Mouse (Mus musculus) megakaryocyte, adult 5-6 weeks (primary cell): Measurements from ENCODE around the gene Ptprs. TPM values are rescaled to one million over a fixed set of nuclear protein-coding genes. Genes with fewer than 3 reads are reported as not detected.

ENCODE experiments used
- ATAC-seq: 2 replicates; pipeline ENCODE4 v1.8.0; 2016; ENCODE audit warnings: mild to moderate bottlenecking, inconsistent platforms; ENCODE audit not compliant: poor library complexity, severe bottlenecking
- total RNA-seq, 2 experiments: library from RNA; stranded (forward) in 1 of 2; stranded (reverse) in 1 of 2; fragments of 153-499, 151-499 nt in 1 of 2; fragments of 221-1000, 200-1000 nt in 1 of 2; gene quantifications; 2 replicates each; pipeline versions ENCODE4 v1.2.3 to v1.2.4; 2015 to 2017

Ptprs gene
- total RNA-seq, 2 experiments from 2014 or later = 17.3 to 18.6 TPM

DNA sequence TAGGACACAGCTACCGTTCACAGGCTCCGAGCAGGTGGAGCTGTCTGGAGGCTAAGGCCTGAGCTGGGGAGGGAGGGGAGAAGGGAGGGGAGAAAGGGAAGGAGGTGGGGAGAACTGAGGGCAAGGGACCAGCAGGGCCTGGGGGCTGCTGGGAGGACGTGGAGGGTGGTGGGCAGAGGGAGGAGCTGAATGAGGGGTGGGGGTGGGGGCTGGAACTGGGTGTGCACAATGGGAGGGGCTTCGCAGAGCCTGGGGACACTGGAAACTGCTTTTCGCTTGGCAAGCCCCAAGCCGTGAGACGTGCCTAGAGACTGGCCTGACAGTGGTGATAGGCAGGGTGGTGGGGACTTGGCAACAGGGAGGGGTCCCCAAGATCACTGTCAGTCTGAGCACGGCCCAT lies 7.0 kb downstream of the Ptprs start:
- ATAC-seq = no peak

DNA sequence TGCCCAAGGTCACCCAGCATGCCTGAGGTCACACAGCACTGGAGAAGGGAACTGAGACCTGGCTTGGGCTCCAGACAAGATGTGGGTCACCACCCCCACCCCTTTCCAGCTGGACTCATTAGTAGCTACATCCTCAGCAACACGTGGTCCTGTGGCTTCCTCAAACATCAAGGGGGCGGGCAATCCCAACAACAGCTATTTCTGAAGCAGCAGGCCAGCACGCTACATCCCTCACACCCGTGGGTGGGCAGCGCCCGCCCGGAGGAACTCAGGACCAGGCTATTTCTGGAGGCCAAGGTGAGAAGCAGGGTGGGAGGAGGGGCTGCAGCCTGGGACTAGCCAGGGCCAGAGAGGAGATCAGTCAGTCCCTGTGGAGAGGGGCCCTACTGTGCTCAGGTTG lies 7.4 kb downstream of the Ptprs start:
- peak; percentile 67 for ATAC-seq

DNA sequence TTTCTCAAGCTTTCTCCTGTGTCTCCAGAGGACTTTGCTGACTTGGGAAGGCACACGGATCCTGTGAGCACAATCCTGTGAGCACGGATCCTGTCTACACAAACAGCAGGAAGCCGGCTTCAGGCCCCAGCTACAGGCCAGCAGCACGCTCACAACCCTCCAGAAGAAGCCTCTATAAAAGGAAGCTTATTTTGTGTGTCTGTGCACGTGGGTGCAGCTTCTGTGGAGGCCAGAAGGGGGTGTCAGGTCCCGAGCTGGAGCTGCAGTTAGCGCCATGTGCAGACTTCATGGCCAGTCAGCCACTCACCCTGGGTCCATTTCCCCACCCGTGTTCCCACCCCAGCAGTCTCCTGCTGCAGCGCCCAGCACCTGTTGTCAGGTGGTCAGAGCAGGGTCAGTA lies 7.9 kb downstream of the Ptprs start:
- ATAC-seq = no peak

DNA sequence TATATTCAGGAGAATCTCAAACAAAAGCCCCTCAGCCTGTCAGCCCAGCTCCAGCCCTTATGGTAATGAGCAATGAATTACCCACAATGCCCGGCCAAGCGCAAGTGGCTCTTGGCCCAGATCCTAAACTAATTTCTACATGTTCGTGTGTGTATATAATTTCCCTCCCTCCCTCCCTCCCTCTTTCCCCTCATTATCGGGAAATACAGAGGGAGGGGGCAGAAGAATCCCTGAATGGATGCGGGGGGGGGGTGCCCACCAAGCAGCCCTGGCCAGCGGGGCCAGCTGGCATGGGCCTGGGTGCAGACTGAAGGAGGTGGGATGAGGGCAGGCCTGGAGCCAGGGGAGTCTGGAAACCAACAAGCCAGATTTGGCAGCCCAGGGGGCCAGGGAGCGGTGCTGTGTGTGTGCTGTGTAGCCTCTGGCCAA lies 8.8 kb downstream of the Ptprs start:
- no peak for ATAC-seq

DNA sequence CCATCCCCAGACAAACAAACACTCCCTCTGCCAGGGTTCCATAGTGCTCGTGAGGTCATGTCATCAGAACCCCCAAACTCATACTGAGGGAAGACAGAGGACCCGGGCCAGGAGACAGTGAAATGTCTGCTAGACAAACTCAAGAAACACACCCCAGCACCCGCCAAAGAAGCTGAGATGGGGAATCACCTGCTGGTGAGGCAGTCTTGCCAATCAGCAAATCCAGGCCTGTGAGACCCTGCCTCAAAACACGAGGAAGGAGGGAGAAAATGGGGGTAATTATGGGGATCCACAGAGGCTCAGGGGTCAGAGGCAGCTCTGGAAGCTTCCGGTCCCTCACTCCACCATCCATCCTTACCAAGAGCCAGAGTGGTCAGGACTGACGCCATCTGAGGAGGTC lies 9.5 kb downstream of the Ptprs start:
- ATAC-seq = no peak

DNA sequence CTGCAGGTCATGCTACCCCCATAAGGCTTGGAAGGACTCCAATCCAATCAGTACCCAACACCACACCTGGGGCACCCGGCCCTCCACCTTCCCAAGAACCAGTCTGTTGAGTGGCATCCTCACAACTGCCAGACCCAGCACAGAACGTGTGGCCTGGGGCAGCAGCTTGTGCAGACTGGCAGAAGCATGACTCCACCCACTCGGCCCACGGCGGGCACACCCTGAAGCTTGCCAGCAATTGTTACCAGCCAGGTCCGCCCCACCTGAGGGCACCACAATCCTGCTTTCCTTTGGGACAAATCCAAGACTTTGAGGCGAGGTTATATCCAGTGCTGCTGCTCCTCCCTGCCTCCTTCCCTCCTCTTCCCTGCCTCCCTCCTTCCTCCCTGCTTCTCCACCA lies 11.5 kb downstream of the Ptprs start:
- no peak for ATAC-seq

DNA sequence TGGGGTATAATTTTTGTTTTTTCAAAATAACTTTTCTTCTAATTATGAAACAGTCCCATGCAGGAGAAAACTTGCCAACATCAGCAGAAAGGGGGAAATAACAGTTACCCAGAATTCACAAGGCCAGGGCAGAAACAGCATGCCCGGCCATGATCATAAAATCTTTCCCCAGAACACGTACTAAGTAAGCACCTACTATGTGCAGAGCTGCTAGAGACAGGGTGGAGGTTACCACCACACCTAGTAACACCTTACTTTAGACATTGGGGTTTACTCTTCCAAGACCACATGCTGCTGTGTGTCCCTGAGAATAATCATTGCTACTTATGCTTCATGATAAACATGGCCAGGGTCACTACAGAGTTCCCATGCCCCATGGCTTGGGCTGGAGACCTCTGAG lies 11.9 kb downstream of the Ptprs start:
- no peak for ATAC-seq

DNA sequence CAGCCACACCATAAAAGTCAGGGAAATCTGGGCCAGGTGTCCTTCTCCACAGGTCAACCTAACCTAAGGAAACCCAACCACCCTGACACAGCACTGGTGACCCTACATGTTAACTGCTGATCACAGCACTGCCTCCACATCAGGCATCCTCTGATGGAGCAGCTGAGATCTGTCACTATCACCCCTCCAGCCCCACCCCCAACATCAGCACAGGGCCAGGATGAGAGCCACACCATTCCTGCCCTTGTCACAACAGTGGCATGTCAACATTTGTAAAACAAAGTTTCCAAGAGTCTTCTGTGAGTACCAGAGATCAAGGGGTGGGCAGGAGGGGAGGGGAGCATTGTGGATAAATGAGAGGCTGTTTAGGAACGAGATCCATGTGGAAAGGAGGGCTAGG lies 12.8 kb downstream of the Ptprs start:
- ATAC-seq = no peak

DNA sequence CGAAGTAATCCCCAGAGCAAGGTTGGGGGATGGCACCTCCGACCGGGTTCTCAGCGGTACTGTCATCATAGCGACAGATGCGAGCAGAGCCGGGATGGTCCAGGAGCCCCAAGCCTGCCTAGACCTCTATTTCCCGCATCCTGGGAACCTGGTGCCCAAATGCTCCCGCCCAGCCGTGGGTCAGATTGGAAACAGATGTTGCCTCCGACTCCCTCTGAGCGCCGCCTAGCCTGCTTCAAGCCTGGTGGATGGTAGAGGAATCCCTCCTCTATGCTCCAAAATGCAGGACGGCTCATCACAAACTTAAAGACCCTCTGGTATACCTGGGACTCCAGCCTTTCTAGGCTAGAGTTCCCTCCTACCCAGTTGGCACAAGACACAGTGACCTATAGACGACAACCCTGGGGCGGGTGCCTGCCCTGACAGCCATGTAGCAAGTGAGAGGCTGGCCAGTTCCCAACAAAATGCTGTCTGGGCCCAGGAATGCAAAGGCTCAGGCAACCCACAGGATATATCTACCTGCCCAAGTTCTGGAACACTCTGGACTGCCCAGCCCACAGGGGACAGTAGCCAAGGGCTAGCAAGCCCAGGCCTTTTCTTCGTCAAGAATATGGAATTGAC lies 13.3 kb downstream of the Ptprs start:
- ATAC-seq = no peak

DNA sequence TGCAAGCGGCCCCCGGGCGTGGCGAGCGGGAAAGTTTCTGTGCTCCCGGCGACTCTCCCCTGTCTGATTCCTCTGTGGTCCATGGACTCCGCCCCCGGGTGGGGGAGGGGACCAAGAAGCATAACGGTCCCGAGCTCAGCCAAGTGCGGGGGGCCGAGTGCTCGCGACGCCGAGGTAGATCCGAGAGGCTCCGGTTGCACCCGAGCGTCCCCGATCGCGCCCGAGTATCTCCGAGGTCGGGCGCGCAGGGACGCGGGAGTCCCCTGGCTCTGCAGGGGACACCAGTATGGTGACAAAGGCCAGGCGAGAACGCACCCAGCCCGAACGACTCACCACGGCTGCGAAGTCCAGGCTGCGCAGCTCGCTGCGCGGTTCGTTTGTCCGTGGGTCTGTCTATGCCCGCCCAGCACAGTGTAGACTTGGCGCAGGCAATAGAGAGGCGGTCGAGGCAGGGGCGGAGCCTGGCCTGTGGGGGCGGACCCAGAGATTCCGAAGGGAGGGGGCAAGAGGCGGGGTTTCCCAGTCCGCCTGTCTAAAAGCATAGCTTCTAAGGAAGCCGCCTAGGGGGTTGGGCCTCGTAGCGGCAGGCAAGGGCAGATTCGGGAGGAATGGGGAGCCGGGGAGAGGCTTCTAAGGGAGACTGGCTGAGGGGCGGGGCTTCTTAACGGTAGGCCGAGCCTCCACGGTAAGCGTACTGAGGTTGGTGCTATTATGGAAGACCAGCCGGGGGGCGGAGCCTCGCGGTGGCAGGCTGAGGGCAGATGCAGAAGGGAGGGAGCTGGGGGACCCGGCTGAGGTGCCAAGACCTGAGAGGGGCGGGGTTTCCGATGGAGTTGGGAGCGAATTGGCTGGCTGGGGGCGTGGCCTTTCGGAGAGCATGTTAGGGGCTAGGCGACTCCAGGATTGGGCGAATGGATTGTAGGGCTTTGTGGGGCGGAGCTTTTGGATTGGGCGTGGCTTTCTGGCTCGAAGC lies 14.2 kb downstream of the Ptprs start:
- ATAC-seq = peak; percentile 86

DNA sequence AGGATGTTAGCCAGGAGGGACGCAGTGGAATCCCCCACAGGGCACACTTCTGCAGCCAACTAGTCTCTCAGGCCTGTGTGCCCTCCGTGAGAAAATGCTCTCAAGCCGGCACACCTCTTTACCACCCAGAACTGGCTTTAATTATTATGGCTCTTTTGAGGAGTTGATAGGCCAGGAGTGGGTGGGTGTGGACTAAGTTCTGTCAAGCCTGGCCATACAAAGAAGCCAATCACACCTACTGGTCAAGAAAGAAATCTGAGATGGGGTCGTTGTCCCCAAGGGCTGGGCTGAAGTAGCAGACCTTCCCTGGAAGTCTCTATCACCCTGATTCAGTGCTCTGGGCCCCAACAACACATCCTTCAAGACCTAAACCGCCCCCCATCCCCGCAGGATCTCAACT lies 15.4 kb downstream of the Ptprs start:
- ATAC-seq = no peak

DNA sequence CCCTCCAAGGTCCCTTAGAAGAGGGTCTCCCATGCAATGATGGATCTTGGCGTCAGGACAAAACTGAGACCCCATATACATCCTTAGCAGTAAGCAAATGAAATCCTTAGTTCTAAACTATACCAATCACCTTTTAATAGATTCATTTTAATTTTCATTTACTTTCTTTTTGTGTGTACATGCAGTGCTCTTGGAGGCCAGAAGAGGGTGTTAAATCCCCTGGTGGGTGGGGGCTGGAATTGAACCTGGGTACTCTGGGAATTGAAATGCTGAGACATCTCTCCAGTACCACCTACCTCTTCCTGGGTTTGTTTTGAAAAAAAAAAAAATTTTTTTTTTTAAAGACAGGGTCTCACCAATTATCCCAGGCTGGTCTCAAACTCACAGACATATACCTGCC lies 18.8 kb downstream of the Ptprs start:
- no peak for ATAC-seq

DNA sequence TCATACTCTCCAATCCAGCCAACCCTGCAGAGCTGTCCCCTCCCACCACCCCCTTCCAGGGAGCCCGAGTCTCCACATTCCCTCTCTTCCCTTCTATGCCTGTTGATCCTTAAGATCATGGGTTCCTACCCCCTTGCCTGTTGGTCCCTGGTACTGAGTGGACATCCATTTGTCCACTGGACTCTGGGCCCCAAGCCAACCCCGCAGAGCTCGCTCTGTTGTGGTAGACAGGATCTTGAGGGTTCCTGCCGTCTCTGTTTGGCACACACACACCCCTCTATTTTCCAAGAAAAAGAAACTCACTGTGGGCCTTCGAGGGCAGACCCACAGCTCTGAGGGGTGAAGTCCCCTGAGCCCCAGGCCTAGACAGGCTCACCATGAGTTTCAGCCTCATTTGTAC lies 19.9 kb downstream of the Ptprs start:
- ATAC-seq = no peak

DNA sequence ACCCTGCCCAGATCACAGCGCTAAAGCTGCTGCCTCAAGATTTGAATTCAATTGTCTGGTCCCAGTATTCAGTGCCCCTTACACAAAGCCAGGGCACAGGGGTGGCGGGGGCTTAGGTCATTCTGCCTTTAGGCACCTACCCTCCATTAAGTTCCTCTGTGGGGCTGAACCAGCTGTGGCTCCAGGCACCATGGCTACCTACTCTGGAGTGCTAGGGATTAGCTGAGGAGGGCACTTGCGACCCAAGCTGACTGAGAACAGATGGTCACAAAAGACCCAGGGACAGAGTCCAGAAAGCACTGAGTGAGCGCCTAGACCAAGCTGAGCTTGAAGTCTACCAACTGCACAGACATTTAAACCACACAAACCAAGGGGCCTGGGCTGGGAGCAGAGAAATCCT lies 22.6 kb downstream of the Ptprs start:
- no peak for ATAC-seq

DNA sequence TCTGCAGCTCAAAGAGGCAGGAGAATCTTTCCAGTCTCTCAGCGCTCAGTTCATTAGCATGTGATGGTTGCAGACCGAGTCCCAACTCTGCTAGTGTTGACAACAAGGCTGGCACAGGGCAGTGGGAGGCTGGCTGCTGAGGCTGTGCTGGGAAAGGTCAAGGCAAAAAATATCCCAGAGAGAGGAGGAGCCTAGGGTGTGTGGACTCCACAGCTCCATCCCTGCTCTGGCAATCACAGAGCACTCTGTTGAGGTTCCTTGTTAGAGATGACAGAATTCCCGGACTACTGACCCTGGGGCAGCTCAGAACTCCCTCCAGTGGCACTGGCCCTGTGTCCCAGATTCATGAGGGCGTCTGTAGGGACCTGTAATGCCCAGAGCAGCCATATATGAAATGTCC lies 23.0 kb downstream of the Ptprs start:
- ATAC-seq = no peak

DNA sequence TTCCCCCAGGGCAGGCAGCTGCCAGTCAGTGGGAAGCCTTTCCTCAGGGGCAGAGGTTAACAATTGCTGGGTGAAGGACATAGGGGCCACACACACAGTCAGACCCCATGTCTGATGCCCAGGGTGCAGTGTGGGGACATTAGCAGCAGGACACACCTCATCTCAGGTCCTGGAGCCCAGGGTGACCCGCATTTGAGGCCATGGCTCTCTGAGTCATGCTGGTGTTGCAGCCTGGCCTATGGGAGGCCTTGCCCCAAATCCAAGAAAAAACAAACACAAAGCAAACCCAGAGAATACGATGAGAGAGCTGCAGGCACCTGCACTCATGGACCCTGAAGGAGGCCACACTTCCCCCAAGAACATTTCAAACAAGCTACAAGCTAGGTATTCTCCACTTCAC lies 28.6 kb downstream of the Ptprs start:
- ATAC-seq = no peak

DNA sequence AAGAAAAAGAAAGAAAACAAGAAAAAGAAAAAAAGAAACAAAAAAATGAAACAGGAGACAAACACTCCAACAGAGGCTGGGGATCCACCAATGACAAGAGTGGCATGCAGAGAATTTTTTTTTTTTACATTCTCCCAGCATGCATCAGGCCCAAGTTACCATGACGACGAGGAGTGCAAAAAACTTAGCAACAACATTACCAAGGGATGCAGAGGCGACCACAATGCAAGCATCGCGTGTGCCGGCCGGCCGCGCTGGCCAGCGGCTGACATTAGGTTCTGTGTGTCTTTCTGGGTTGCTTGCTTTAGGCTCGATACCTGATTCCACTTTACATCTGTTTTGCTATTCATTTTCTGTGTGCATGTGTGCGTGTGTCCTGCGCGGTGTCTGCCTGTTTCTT lies 30.9 kb downstream of the Ptprs start:
- ATAC-seq = no peak

DNA sequence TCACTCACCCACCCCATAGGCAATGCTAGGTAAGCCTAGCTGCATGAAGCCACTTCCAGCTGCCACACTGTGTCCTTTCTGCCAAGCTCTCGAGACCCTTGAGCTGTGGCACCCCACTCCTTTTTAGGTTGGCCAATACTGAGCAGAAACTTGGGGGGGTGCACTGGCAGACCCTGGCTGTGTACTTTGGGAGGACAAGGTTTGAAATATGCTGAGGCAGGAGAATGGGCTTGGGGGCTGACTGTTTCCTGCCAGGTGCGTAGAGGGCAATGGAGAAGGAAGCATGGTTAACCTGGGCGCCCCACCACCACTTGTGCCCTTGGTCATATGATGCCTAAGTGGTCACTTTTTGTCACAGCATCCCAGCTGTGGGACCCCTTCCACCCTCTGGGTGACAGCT lies 31.5 kb downstream of the Ptprs start:
- no peak for ATAC-seq

DNA sequence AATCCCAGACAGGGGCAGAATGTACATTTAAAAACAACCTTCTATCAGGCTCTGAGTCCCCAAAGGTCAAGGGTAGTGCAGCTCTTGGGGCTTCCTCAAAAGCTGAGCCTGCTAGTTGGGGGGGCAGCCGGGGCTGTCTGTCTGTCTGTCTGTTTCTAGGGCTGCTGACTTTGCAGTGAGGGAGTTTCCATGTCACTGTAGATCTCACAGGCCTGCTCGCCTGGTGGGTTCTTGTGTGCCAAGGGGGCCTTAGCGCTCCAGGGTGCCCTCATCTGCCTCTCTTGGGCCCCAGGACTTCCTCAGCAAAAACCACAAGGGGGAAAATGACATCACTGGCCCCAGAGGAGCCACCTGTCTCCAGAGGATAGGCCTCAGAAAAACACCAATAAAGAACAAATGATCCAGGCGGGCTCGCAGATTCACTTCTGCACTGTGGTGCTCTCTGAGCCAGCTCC lies 32.9 kb downstream of the Ptprs start:
- ATAC-seq = peak; percentile 68

DNA sequence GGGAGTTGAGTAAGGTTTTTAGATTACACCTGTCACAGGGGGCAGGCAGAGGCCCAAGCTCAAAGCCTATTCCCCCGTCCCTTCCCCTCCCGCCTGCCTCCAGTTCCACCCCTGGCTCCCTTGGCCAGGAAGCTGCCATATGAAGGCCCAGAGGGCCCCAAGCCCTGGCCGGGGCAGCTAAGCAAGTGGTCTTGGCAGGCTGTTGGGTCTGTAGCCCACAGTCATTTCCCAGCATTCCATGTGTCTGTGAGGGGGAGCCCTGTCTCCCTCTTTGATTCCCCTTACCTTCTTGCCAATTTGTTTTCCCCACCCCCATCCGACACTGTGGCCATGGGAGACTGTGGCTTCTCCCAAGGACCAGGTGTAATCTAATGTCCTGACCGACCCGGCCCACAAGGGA lies 34.0 kb downstream of the Ptprs start:
- ATAC-seq = no peak

DNA sequence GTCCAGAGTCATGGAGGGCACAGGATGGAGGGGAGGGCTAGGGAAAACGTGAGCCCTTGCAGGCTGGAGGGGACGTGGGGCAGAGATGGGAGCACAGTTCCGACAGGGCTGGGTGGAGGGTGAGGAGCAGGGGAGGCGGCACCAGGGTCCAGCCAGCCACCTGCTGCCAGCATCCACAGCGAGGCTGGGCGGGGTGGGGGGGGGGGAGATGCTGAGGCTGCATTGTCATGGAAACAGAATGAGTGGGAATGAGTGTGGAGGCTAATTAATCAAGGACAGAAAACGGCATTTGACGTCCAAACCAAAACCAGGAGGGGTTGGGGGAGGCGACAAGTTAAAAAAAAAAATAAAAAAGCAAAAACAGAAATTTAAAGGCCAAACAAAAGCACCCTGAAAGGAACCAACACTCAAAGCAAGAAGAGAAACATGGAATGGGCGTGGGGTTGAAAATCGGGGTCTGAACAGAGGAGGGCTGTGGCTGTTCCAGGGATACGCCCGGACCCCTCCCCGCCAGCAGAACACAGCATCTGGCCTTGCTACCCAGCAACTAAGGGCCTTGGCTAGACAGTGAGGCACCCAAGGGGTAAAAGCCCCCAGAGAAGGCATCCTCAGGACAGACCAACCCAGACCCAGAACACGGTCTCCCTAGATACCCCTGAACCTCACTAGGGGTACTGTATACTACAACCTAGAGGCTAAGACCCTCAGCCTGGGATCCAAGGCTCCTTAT lies 36.4 kb downstream of the Ptprs start:
- ATAC-seq = no peak

DNA sequence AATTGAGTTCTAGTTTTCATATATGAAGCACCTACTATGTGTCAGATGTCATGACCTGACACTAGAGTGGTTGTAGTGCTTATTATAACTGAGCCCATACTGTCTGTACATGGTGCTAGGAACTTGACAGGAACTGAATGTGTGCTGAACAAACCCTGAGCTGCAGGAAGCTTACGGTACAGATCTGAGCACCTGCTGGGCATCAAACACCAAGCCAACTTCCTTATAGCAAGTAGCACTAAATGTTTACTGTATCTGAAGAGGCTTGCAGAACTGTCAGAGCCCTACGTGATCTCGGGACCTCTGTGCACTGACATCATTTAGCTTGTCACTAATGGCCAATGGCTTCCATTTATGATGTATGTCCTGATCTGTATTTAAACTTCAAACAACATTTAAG lies 44.7 kb downstream of the Ptprs start:
- no peak for ATAC-seq
